Mouse (Mus musculus) intestine, postnatal 0 days (tissue): ENCODE data around the gene Ltk. TPM values are rescaled to one million over a fixed set of nuclear protein-coding genes. Genes with fewer than 3 reads are reported as not detected.

ENCODE experiments used
- ATAC-seq: fragments of 200-750 bp; cut with Nextera tagmentation; 2 replicates; pipeline ENCODE4 v1.8.0; 2017; ENCODE audit warnings: mild to moderate bottlenecking, moderate TSS enrichment, moderate library complexity
- H3K27ac ChIP-seq: fragments of 300-500 bp; sonication (generic); 2 replicates; pipeline ENCODE4 v1.5.1; 2014; ENCODE audit warnings: mild to moderate bottlenecking, low read depth, low read length, moderate library complexity
- H3K27me3 ChIP-seq: fragments of 300-500 bp; sonication (generic); replicated peaks from 2 replicates; pipeline ENCODE4 v1.6.1; 2014; ENCODE audit warnings: low read length, mixed read lengths; ENCODE audit not compliant: control insufficient read depth, insufficient read depth
- H3K36me3 ChIP-seq: fragments of 300-500 bp; sonication (generic); 2 replicates; pipeline ENCODE4 v1.6.1; 2014; ENCODE audit warnings: mild to moderate bottlenecking, moderate library complexity; ENCODE audit not compliant: control insufficient read depth, insufficient read depth
- H3K4me1 ChIP-seq: fragments of 300-500 bp; sonication (generic); replicated peaks from 2 replicates; pipeline ENCODE4 v1.6.1; 2014; ENCODE audit warnings: antibody characterized with exemption, low read length, mixed read lengths; ENCODE audit not compliant: control insufficient read depth, insufficient read depth
- H3K4me2 ChIP-seq: fragments of 300-500 bp; sonication (generic); replicated peaks from 2 replicates; pipeline ENCODE4 v1.6.1; 2014; ENCODE audit warnings: low read depth, mild to moderate bottlenecking, moderate library complexity
- H3K4me3 ChIP-seq: fragments of 300-500 bp; sonication (generic); 2 replicates; pipeline ENCODE4 v1.5.1; 2014; ENCODE audit warnings: low read depth, low read length
- H3K9ac ChIP-seq: fragments of 300-500 bp; sonication (generic); 2 replicates; pipeline ENCODE4 v1.6.1; 2014; ENCODE audit warnings: mild to moderate bottlenecking, low read depth, low read length
- H3K9me3 ChIP-seq: fragments of 300-500 bp; sonication (generic); 2 replicates; pipeline ENCODE4 v1.6.1; 2016; ENCODE audit warnings: mixed run types; ENCODE audit not compliant: control insufficient read depth
- CTCF ChIP-seq: sonication (generic); IDR thresholded peaks from 2 replicates; pipeline ENCODE4 v1.5.1; 2016; ENCODE audit warnings: low read depth, mild to moderate bottlenecking, control low read depth, antibody characterized with exemption, moderate library complexity
- WGBS: fragments of 180-500 bp; shearing (Covaris S2); extraction: QIAGEN DNeasy Blood & Tissue Kit; methylation state at CpG from one replicate; pipeline ENCODE4 v1.1.7; 2014; 5-methylcytosine and 5-hydroxymethylcytosine counted together
- polyA plus RNA-seq: library from polyadenylated mRNA; unstranded; fragments of >200 nt; fragmentation: Nextera tagmentation; extraction: Ambion mirVana; gene quantifications from 2 replicates; pipeline ENCODE4 v1.2.1, GENCODE M21; 2015

Gene Ltk
- polyA plus RNA-seq, 1 experiment from 2014 or later = 1.5 TPM

GRCm38 (mm10) chr2:119710011-119710410 lies 50.2 kb downstream of the Ltk start:
- no peaks in the 10 kb centered on the region for H3K27me3 ChIP-seq
- H3K4me3 ChIP-seq = no peak overlapping the region
- H3K27ac ChIP-seq = no peak overlapping the region
- no peak overlapping the region for H3K9ac ChIP-seq
- no peak for ATAC-seq
- peaks cover 25% of the 10 kb centered on the region for H3K36me3 ChIP-seq
- no peaks in the 10 kb centered on the region for H3K4me1 ChIP-seq
- WGBS = 89% methylated on average over 3 of the region's 3 CpGs
- no peak for TF ChIP-seq CTCF
- no peak overlapping the region for H3K4me2 ChIP-seq
- no peaks in the 10 kb centered on the region for H3K9me3 ChIP-seq

- H3K27me3 ChIP-seq = no peaks in the 10 kb centered on the region
- H3K27ac ChIP-seq = no peak overlapping the region
- 76% methylated on average over 3 of the region's 3 CpGs for WGBS
- H3K4me1 ChIP-seq = no peaks in the 10 kb centered on the region
- ATAC-seq = no peak
- TF ChIP-seq CTCF = no peak
- H3K4me2 ChIP-seq = no peak overlapping the region
- no peak overlapping the region for H3K4me3 ChIP-seq
- H3K36me3 ChIP-seq = peaks cover 24% of the 10 kb centered on the region
- H3K9ac ChIP-seq = no peak overlapping the region
- H3K9me3 ChIP-seq = no peaks in the 10 kb centered on the region
These were observed 52.6 kb downstream of the Ltk start for GRCm38 (mm10) chr2:119707676-119708075.

GRCm38 (mm10) chr2:119703171-119703570 lies 57.1 kb downstream of the Ltk start:
- H3K4me3 ChIP-seq = no peak overlapping the region
- H3K4me2 ChIP-seq = no peak overlapping the region
- peaks cover 10% of the 10 kb centered on the region for H3K36me3 ChIP-seq
- ATAC-seq = no peak
- no peaks in the 10 kb centered on the region for H3K9me3 ChIP-seq
- WGBS = 88% methylated on average over 2 of the region's 2 CpGs
- no peak overlapping the region for H3K27ac ChIP-seq
- no peak overlapping the region for H3K9ac ChIP-seq
- H3K27me3 ChIP-seq = no peaks in the 10 kb centered on the region
- TF ChIP-seq CTCF = no peak
- H3K4me1 ChIP-seq = no peaks in the 10 kb centered on the region

Other genes with a start within 250 kb of the Ltk start
- 0.38 TPM in 2 replicates for gene Exd1, start 212.8 kb downstream of the Ltk start, polyA plus RNA-seq
- 73.2 and 76.1 TPM in 2 replicates for gene Chp1, start 212.7 kb downstream of the Ltk start, polyA plus RNA-seq
- 15.6 and 18.7 TPM in 2 replicates for gene Nusap1, start 142.1 kb downstream of the Ltk start, polyA plus RNA-seq
- gene Oip5, start 142.0 kb downstream of the Ltk start, polyA plus RNA-seq = 6.6 and 6.7 TPM in 2 replicates
- 24.3 and 26.6 TPM in 2 replicates for gene Ndufaf1, start 97.6 kb downstream of the Ltk start, polyA plus RNA-seq
- 29.4 and 32.1 TPM in 2 replicates for gene Rtf1, start 85.4 kb downstream of the Ltk start, polyA plus RNA-seq
- gene Itpka, start 18.1 kb downstream of the Ltk start, polyA plus RNA-seq = 5.3 and 6.2 TPM in 2 replicates
- gene Rpap1, start 27.1 kb upstream of the Ltk start, polyA plus RNA-seq = 8.2 and 10.7 TPM in 2 replicates
- gene Tyro3, start 37.3 kb upstream of the Ltk start, polyA plus RNA-seq = 4.5 and 5.6 TPM in 2 replicates
- gene Mga, start 136.8 kb upstream of the Ltk start, polyA plus RNA-seq = 8.9 and 11.2 TPM in 2 replicates
- 1.5 and 1.6 TPM in 2 replicates for gene Mapkbp1, start 212.3 kb upstream of the Ltk start, polyA plus RNA-seq